Mouse (Mus musculus) c-Kit-positive CD71-positive TER-119-negative erythroid progenitor cells, embryonic 14.5 days (primary cell): ENCODE data around the gene Cbr4.

Experiments
- DNase-seq: peaks from one replicate; pipeline ENCODE4 v3.0.0-alpha.2; 2013; ENCODE audit warnings: low read depth

Gene Cbr4

DNA sequence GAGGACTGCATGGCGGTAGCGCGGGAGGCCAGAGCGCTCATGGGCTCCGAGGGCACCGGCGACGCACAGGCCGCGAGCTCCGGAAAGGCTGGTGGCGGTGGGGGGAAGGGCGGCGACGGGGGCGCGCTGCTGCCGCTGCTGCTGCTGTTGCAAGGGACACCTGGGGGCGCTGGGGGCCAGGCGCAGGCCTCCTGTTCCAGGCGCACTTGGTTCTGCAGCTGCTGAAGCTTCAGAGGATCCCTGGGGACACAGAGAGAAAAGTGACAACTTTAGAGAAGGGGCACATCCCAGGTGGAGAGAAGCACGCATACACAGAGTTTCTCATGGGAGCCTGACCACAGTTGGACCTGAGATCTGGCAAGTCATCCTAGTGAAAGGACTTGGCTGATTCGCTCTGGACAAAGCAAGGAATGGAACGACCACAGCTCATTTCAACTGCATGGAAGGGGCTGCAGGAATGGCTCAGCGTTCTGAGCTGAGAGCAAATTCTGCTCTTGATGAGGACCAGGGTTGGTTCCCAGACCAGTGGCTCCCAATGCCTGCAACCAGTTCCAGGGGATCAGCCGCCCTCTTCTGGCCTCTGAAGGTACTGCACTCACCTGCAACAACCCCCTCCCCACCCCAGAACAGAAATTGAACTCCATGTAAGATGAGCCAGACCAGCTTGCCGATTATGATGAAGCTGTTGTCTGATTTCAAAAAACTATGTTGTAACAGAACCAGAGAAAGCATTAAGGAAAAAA, 62.6 kb downstream of the Cbr4 start:
- DNase-seq, result no peak

GRCm38 (mm10) chr8:61552221-61552620, 64.7 kb downstream of the Cbr4 start:
- no peak for DNase-seq

- no peak for DNase-seq
Observed at GRCm38 (mm10) chr8:61552755-61553402, 65.3 kb downstream of the Cbr4 start.

DNA sequence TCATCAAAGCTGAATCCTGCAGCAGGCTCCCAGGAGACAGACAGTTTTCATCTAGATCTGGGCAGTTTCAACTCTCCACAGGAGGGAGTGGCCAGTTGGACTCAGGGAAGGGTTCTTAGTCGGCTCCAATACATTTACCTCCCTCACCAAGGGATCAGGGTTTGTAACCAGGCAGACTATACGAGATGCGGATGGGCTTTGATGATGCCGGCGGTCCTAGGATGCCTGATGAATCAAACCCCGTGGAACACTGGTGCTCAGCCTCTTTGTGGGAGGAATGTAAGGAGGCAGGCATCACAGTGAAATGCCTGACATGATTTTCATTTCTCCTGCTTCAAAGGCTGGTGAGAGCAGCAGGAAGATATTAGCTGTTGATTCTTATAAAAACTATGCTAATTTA, 67.8 kb downstream of the Cbr4 start:
- DNase-seq, result no peak

GRCm38 (mm10) chr8:61556219-61556618, 68.7 kb downstream of the Cbr4 start:
- DNase-seq, result no peak
